Mouse (Mus musculus): ENCODE measurements around the gene Sox5. TPM values are rescaled to one million over a fixed set of nuclear protein-coding genes. Genes with fewer than 3 reads are reported as not detected.

Gene Sox5
- polyA plus RNA-seq, 1 experiment from 2014 or later, result 25.8 TPM

GRCm38 (mm10) chr6:144553476-144553875 lies 228.3 kb downstream of the Sox5 start:
- no peaks in the 10 kb centered on the region for H3K4me1 ChIP-seq (ENCODE audit: control insufficient read depth, insufficient read depth, low read length)
- H3K9me3 ChIP-seq (replicated peaks; ENCODE audit: control insufficient read depth, low read length), result no peaks in the 10 kb centered on the region
- H3K27me3 ChIP-seq (ENCODE audit: control insufficient read depth, insufficient read depth, low read length), result no peaks in the 10 kb centered on the region
- H3K4me3 ChIP-seq (replicated peaks; ENCODE audit: low read length), result no peak overlapping the region
- no peaks in the 10 kb centered on the region for H3K36me3 ChIP-seq (ENCODE audit: control insufficient read depth, insufficient read depth, low read length)
- H3K4me2 ChIP-seq (ENCODE audit: low read depth, low read length), result no peak overlapping the region
- 76% methylated on average over 6 of the region's 6 CpGs for WGBS
- ATAC-seq (ENCODE audit: insufficient read depth, low FRiP score), result no peak
- no peak overlapping the region for H3K27ac ChIP-seq (ENCODE audit: low read length)
- H3K9ac ChIP-seq (ENCODE audit: low read length), result no peak overlapping the region

GRCm38 (mm10) chr6:144548991-144549390 lies 232.8 kb downstream of the Sox5 start:
- ATAC-seq (ENCODE audit: insufficient read depth, low FRiP score), result no peak

GRCm38 (mm10) chr6:144547141-144547540 lies 234.6 kb downstream of the Sox5 start:
- H3K27ac ChIP-seq (ENCODE audit: low read length), result no peak overlapping the region
- H3K4me3 ChIP-seq (replicated peaks; ENCODE audit: low read length), result no peak overlapping the region
- H3K36me3 ChIP-seq (ENCODE audit: control insufficient read depth, insufficient read depth, low read length), result 0 out of 2 replicates have a peak, but pooled peaks cover 4% of the 10 kb centered on the region
- H3K9ac ChIP-seq (ENCODE audit: low read length), result no peak overlapping the region
- H3K9me3 ChIP-seq (replicated peaks; ENCODE audit: control insufficient read depth, low read length), result no peaks in the 10 kb centered on the region; the same call in none of the 2 replicates
- H3K4me2 ChIP-seq (ENCODE audit: low read depth, low read length), result no peak overlapping the region
- H3K4me1 ChIP-seq (ENCODE audit: control insufficient read depth, insufficient read depth, low read length), result no peaks in the 10 kb centered on the region
- no peaks in the 10 kb centered on the region for H3K27me3 ChIP-seq (ENCODE audit: control insufficient read depth, insufficient read depth, low read length)
- ATAC-seq (ENCODE audit: insufficient read depth, low FRiP score), result no peak

More at GRCm38 (mm10) chr6:144548991-144549390, 232.8 kb downstream of the Sox5 start:
- Histone ChIP-seq H3K4me3 (replicated peaks; ENCODE audit: low read length) (no peak overlapping the region), H3K9me3 (replicated peaks; ENCODE audit: control insufficient read depth, low read length) (no peaks in the 10 kb centered on the region; the same call in none of the 2 replicates), H3K36me3 (ENCODE audit: control insufficient read depth, insufficient read depth, low read length) (0 out of 2 replicates have a peak, but pooled peaks cover 4% of the 10 kb centered on the region), H3K4me2 (ENCODE audit: low read depth, low read length) (no peak overlapping the region), H3K27me3 (ENCODE audit: control insufficient read depth, insufficient read depth, low read length) (no peaks in the 10 kb centered on the region), H3K4me1 (ENCODE audit: control insufficient read depth, insufficient read depth, low read length) (no peaks in the 10 kb centered on the region), H3K27ac (ENCODE audit: low read length) (no peak overlapping the region), H3K9ac (ENCODE audit: low read length) (no peak overlapping the region)
- WGBS, result 91% methylated on average over 8 of the region's 8 CpGs

GRCm38 (mm10) chr6:144545549-144545948 lies 236.2 kb downstream of the Sox5 start:
- Histone ChIP-seq H3K9me3 (replicated peaks; ENCODE audit: control insufficient read depth, low read length) (no peaks in the 10 kb centered on the region; the same call in none of the 2 replicates), H3K4me3 (replicated peaks; ENCODE audit: low read length) (no peak overlapping the region), H3K36me3 (ENCODE audit: control insufficient read depth, insufficient read depth, low read length) (0 out of 2 replicates have a peak, but pooled peaks cover 4% of the 10 kb centered on the region), H3K9ac (ENCODE audit: low read length) (no peak overlapping the region), H3K27ac (ENCODE audit: low read length) (no peak overlapping the region), H3K4me2 (ENCODE audit: low read depth, low read length) (no peak overlapping the region), H3K4me1 (ENCODE audit: control insufficient read depth, insufficient read depth, low read length) (no peaks in the 10 kb centered on the region), H3K27me3 (ENCODE audit: control insufficient read depth, insufficient read depth, low read length) (no peaks in the 10 kb centered on the region)
- 92% methylated on average over 8 of the region's 8 CpGs for WGBS
- no peak for ATAC-seq (ENCODE audit: insufficient read depth, low FRiP score)

- no peak overlapping the region for H3K4me3 ChIP-seq (replicated peaks; ENCODE audit: low read length)
- 89% methylated on average over 9 of the region's 9 CpGs for WGBS
- 0 out of 2 replicates have a peak, but pooled peaks cover 4% of the 10 kb centered on the region for H3K36me3 ChIP-seq (ENCODE audit: control insufficient read depth, insufficient read depth, low read length)
- no peaks in the 10 kb centered on the region for H3K27me3 ChIP-seq (ENCODE audit: control insufficient read depth, insufficient read depth, low read length)
- no peak overlapping the region for H3K27ac ChIP-seq (ENCODE audit: low read length)
- no peaks in the 10 kb centered on the region for H3K4me1 ChIP-seq (ENCODE audit: control insufficient read depth, insufficient read depth, low read length)
- H3K9ac ChIP-seq (ENCODE audit: low read length), result no peak overlapping the region
- ATAC-seq (ENCODE audit: insufficient read depth, low FRiP score), result no peak
- no peaks in the 10 kb centered on the region; the same call in 1 of the 2 replicates for H3K9me3 ChIP-seq (replicated peaks; ENCODE audit: control insufficient read depth, low read length)
- H3K4me2 ChIP-seq (ENCODE audit: low read depth, low read length), result no peak overlapping the region
These were observed 240.5 kb downstream of the Sox5 start for GRCm38 (mm10) chr6:144541316-144541715.

- no peak overlapping the region for H3K4me2 ChIP-seq (ENCODE audit: low read depth, low read length)
- H3K4me1 ChIP-seq (ENCODE audit: control insufficient read depth, insufficient read depth, low read length), result no peaks in the 10 kb centered on the region
- no peak overlapping the region for H3K9ac ChIP-seq (ENCODE audit: low read length)
- ATAC-seq (ENCODE audit: insufficient read depth, low FRiP score), result no peak
- H3K27ac ChIP-seq (ENCODE audit: low read length), result no peak overlapping the region
- H3K4me3 ChIP-seq (replicated peaks; ENCODE audit: low read length), result no peak overlapping the region
- no peaks in the 10 kb centered on the region for H3K36me3 ChIP-seq (ENCODE audit: control insufficient read depth, insufficient read depth, low read length)
- H3K9me3 ChIP-seq (replicated peaks; ENCODE audit: control insufficient read depth, low read length), result no peaks in the 10 kb centered on the region
- no peaks in the 10 kb centered on the region for H3K27me3 ChIP-seq (ENCODE audit: control insufficient read depth, insufficient read depth, low read length)
- 74% methylated on average over 18 of the region's 18 CpGs for WGBS
These were observed 242.2 kb downstream of the Sox5 start for GRCm38 (mm10) chr6:144539439-144540192.

- Histone ChIP-seq H3K27me3 (ENCODE audit: control insufficient read depth, insufficient read depth, low read length) (no peaks in the 10 kb centered on the region), H3K4me1 (ENCODE audit: control insufficient read depth, insufficient read depth, low read length) (no peaks in the 10 kb centered on the region), H3K27ac (ENCODE audit: low read length) (no peak overlapping the region), H3K4me3 (replicated peaks; ENCODE audit: low read length) (no peak overlapping the region), H3K9me3 (replicated peaks; ENCODE audit: control insufficient read depth, low read length) (no peaks in the 10 kb centered on the region; the same call in 1 of the 2 replicates), H3K36me3 (ENCODE audit: control insufficient read depth, insufficient read depth, low read length) (no peaks in the 10 kb centered on the region), H3K9ac (ENCODE audit: low read length) (no peak overlapping the region), H3K4me2 (ENCODE audit: low read depth, low read length) (no peak overlapping the region)
- ATAC-seq (ENCODE audit: insufficient read depth, low FRiP score), result no peak
- 45% methylated on average over 11 of the region's 11 CpGs for WGBS
These were observed 258.3 kb downstream of the Sox5 start for GRCm38 (mm10) chr6:144523479-144523878.

- Histone ChIP-seq H3K36me3 (ENCODE audit: control insufficient read depth, insufficient read depth, low read length) (no peaks in the 10 kb centered on the region), H3K4me1 (ENCODE audit: control insufficient read depth, insufficient read depth, low read length) (peaks cover 3% of the 10 kb centered on the region; the same call in 1 of the 2 replicates), H3K4me2 (ENCODE audit: low read depth, low read length) (no peak overlapping the region), H3K9ac (ENCODE audit: low read length) (no peak overlapping the region), H3K4me3 (replicated peaks; ENCODE audit: low read length) (no peak overlapping the region), H3K9me3 (replicated peaks; ENCODE audit: control insufficient read depth, low read length) (no peaks in the 10 kb centered on the region; the same call in 1 of the 2 replicates), H3K27ac (ENCODE audit: low read length) (no peak overlapping the region), H3K27me3 (ENCODE audit: control insufficient read depth, insufficient read depth, low read length) (no peaks in the 10 kb centered on the region)
- WGBS, result 96% methylated on average over 2 of the region's 2 CpGs
- no peak for ATAC-seq (ENCODE audit: insufficient read depth, low FRiP score)
These were observed 263.0 kb downstream of the Sox5 start for GRCm38 (mm10) chr6:144518811-144519210.

GRCm38 (mm10) chr6:144515905-144516304 lies 265.9 kb downstream of the Sox5 start:
- Histone ChIP-seq H3K9ac (ENCODE audit: low read length) (no peak overlapping the region), H3K4me2 (ENCODE audit: low read depth, low read length) (no peak overlapping the region), H3K36me3 (ENCODE audit: control insufficient read depth, insufficient read depth, low read length) (no peaks in the 10 kb centered on the region), H3K4me3 (replicated peaks; ENCODE audit: low read length) (no peak overlapping the region), H3K4me1 (ENCODE audit: control insufficient read depth, insufficient read depth, low read length) (peaks cover 6% of the 10 kb centered on the region; the same call in 1 of the 2 replicates), H3K27me3 (ENCODE audit: control insufficient read depth, insufficient read depth, low read length) (no peaks in the 10 kb centered on the region), H3K9me3 (replicated peaks; ENCODE audit: control insufficient read depth, low read length) (no peaks in the 10 kb centered on the region; the same call in 1 of the 2 replicates), H3K27ac (ENCODE audit: low read length) (no peak overlapping the region)
- no peak for ATAC-seq (ENCODE audit: insufficient read depth, low FRiP score)
- WGBS, result 79% methylated on average over 8 of the region's 8 CpGs

Measured in stomach, embryonic 16.5 days (tissue).